Mouse (Mus musculus) forebrain, embryonic 16.5 days (tissue): ENCODE data around the gene Tcf15. TPM values are rescaled to one million over a fixed set of nuclear protein-coding genes. Genes with fewer than 3 reads are reported as not detected.

Experiments
- ATAC-seq: fragments of 200-750 bp; cut with Nextera tagmentation; 2 replicates; pipeline ENCODE4 v1.8.0; 2017; ENCODE audit warnings: mild to moderate bottlenecking, moderate library complexity
- H3K27ac ChIP-seq: fragments of 300-500 bp; sonication (generic); 2 replicates; pipeline ENCODE4 v1.5.1; 2014; ENCODE audit warnings: low read length, control low read depth
- H3K27me3 ChIP-seq: fragments of 300-500 bp; sonication (generic); replicated peaks from 2 replicates; pipeline ENCODE4 v1.6.1; 2014; ENCODE audit warnings: low read length; ENCODE audit not compliant: control insufficient read depth, insufficient read depth
- H3K36me3 ChIP-seq: fragments of 300-500 bp; sonication (generic); 2 replicates; pipeline ENCODE4 v1.6.1; 2014; ENCODE audit not compliant: control insufficient read depth, insufficient read depth
- H3K4me1 ChIP-seq: fragments of 300-500 bp; sonication (generic); replicated peaks from 2 replicates; pipeline ENCODE4 v1.6.1; 2014; ENCODE audit warnings: low read length; ENCODE audit not compliant: control insufficient read depth, insufficient read depth
- H3K4me2 ChIP-seq: fragments of 300-500 bp; sonication (generic); 2 replicates; pipeline ENCODE4 v1.6.1; 2014; ENCODE audit warnings: mild to moderate bottlenecking, low read length, control low read depth
- H3K4me3 ChIP-seq: fragments of 300-500 bp; sonication (generic); replicated peaks from 2 replicates; pipeline ENCODE4 v1.5.1; 2014; ENCODE audit warnings: mild to moderate bottlenecking, low read length, control low read depth
- H3K9ac ChIP-seq: fragments of 300-500 bp; sonication (generic); replicated peaks from 2 replicates; pipeline ENCODE4 v1.6.1; 2014; ENCODE audit warnings: low read depth, low read length, control low read depth
- H3K9me3 ChIP-seq: fragments of 300-500 bp; sonication (generic); 2 replicates; pipeline ENCODE4 v1.6.1; 2016; ENCODE audit warnings: low read length; ENCODE audit not compliant: control insufficient read depth
- WGBS: fragments of 180-500 bp; shearing (Covaris S2); extraction: QIAGEN DNeasy Blood & Tissue Kit; methylation state at CpG from one replicate; pipeline ENCODE4 v1.1.7; 2014; 5-methylcytosine and 5-hydroxymethylcytosine counted together
- polyA plus RNA-seq: library from polyadenylated mRNA; unstranded; fragments of >200 nt; fragmentation: Nextera tagmentation; extraction: Ambion mirVana; gene quantifications from 2 replicates; pipeline ENCODE4 v1.2.1, GENCODE M21; 2015

Tcf15 gene
- polyA plus RNA-seq, 1 experiment from 2014 or later: 1.5 TPM

DNA sequence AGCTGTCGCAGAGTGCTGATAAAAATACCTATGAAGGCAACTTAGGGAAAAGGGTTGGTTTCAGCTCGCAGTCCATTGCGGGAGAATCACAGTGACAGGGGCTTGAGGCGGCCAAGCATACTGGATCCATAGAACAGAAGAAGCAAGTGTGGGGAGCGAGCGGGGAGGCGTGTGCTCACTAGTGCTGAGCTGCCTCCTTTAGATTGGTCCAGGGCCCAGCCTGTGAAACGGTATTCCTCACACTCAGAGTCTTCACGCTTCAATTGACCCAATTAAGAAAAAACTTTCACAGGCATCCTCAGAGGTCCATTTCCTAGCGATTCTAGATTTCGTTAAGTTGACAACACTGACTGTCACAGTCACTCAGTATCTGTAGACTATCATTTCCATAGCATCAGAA, 2.4 kb upstream of the Tcf15 start:
- H3K27me3 ChIP-seq: peaks cover 28% of the 10 kb centered on the region
- ATAC-seq: no peak
- no peaks in the 10 kb centered on the region for H3K36me3 ChIP-seq
- H3K9me3 ChIP-seq: no peaks in the 10 kb centered on the region
- no peak overlapping the region for H3K27ac ChIP-seq
- H3K4me1 ChIP-seq: peaks cover 35% of the 10 kb centered on the region
- H3K4me2 ChIP-seq: no peak overlapping the region
- WGBS: 20% methylated on average over 11 of the region's 11 CpGs
- no peak overlapping the region for H3K9ac ChIP-seq
- no peak overlapping the region for H3K4me3 ChIP-seq

DNA sequence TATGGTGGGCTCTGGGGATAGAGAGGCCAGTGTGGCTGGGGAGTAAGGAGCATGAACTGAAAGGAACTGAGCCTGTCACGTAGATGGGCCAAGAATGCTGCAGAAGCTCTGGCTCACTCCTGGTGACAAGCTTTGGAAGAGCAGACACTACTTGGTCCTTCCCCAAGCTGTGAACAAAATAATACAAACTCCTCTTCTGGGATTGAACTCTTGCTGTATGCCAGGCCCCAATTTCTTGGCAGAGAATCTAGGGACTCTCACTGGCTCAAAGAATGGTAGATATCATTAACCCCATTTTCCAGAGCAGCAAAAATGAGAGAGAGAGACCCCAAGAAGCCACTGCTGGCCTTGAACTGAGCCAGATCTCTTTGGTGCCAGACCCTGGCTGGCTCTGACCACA, 1.9 kb upstream of the Tcf15 start:
- H3K4me1 ChIP-seq: peaks cover 35% of the 10 kb centered on the region
- H3K27me3 ChIP-seq: peaks cover 28% of the 10 kb centered on the region
- no peaks in the 10 kb centered on the region for H3K9me3 ChIP-seq
- no peak overlapping the region for H3K27ac ChIP-seq
- peak overlapping the region; percentile 30; the same call in 1 of the 2 replicates for H3K9ac ChIP-seq
- 20% methylated on average over 1 of the region's 1 CpGs for WGBS
- peak overlapping the region; percentile 28; the same call in 1 of the 2 replicates for H3K4me3 ChIP-seq
- H3K36me3 ChIP-seq: no peaks in the 10 kb centered on the region
- no peak for ATAC-seq
- H3K4me2 ChIP-seq: peak overlapping the region; percentile 49

DNA sequence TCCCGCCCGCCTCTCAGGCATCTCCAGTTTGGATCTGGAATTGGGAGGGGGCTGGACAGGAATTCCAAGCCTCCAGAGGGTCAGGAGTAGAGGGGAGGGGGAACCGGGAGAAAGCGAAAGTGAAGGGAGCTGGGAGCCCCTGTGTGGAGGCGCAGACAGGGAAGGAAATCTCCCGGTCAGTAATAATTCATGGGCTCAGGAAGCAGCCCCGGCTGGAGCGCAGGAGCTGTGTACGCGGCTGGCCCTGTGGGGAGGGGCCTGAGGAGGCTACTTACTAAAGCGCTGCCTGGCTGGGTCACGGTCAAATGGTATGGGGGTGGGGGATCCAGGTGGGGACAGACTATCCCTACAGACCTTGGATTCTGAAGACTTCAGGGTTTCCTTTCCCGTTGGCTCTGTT, 1.3 kb upstream of the Tcf15 start:
- Histone ChIP-seq H3K4me2 (peak overlapping the region; percentile 49), H3K9ac (peak overlapping the region; percentile 30), H3K9me3 (no peaks in the 10 kb centered on the region), H3K27ac (no peak overlapping the region), H3K27me3 (peaks cover 28% of the 10 kb centered on the region), H3K4me3 (peak overlapping the region; percentile 28), H3K4me1 (peaks cover 35% of the 10 kb centered on the region), H3K36me3 (no peaks in the 10 kb centered on the region)
- no peak for ATAC-seq
- 0% methylated on average over 13 of the region's 13 CpGs for whole genome bisulfite sequencing

DNA sequence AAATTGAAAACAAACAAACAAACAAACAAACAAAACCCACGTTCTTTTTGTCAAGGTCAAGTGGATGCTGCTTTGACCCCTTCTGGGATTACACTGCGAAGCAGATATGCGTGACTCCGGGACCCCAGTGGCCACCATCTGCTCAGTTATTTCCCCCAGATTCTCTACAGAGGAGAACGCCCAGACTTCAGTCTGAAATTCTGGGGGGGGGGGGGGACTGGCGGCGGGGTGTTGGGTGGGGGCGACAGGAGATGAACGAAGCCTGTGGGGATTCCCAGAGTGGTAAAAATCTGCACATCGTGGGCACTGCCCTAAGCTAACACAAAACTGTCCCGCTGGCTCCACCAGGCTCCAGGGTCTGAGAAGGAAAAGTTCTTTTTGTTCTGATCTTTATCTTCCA, 790 bp upstream of the Tcf15 start:
- Histone ChIP-seq H3K9me3 (no peaks in the 10 kb centered on the region), H3K4me3 (no peak overlapping the region), H3K36me3 (no peaks in the 10 kb centered on the region), H3K9ac (no peak overlapping the region), H3K4me2 (no peak overlapping the region), H3K27me3 (peaks cover 28% of the 10 kb centered on the region), H3K4me1 (peaks cover 35% of the 10 kb centered on the region), H3K27ac (no peak overlapping the region)
- WGBS: 4% methylated on average over 11 of the region's 11 CpGs
- ATAC-seq: no peak

DNA sequence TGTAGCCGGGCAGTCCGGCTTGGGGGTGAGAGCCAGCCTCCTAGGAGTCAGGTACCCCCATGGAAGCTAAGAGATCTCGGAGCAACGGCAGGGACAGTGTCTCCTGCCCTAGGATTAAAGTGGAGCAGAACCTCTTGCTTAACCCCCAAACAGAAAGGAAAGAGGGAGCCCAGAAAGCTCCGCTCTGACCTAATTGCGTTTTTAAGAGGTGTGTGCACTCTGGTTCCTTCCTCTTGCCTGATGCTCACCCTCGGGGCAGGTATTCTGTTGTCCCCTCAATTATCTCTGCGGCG, 743 bp downstream of the Tcf15 start:
- Histone ChIP-seq H3K4me3 (peak overlapping the region; percentile 50), H3K9ac (peak overlapping the region; percentile 47), H3K27ac (no peak overlapping the region), H3K36me3 (no peaks in the 10 kb centered on the region), H3K27me3 (peaks cover 28% of the 10 kb centered on the region), H3K4me2 (peak overlapping the region; percentile 73), H3K9me3 (no peaks in the 10 kb centered on the region), H3K4me1 (peaks cover 31% of the 10 kb centered on the region)
- 21% methylated on average over 9 of the region's 9 CpGs for WGBS
- no peak for ATAC-seq

DNA sequence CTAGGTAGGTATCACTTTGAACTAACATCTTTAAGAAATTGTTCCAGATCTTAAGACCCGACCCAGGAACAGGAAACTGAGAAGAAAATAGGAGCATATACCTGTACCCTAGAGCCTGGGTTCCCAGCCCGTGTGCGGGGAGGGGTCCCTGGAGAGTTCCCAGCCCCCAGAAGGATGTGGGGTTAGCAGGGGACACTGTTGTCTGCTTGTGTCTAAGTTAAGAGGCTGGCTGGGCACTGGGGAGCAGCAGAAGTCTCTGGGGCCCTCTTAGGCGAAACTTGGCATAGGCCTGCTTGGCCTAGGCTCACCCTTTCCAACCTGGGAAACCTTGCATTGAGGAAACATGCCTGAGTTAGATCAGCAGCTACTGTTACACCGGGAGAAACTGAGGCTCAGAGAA, 1.1 kb downstream of the Tcf15 start:
- 69% methylated on average over 5 of the region's 5 CpGs for WGBS
- Histone ChIP-seq H3K4me3 (no peak overlapping the region; the same call in 1 of the 2 replicates), H3K4me2 (no peak overlapping the region)

DNA sequence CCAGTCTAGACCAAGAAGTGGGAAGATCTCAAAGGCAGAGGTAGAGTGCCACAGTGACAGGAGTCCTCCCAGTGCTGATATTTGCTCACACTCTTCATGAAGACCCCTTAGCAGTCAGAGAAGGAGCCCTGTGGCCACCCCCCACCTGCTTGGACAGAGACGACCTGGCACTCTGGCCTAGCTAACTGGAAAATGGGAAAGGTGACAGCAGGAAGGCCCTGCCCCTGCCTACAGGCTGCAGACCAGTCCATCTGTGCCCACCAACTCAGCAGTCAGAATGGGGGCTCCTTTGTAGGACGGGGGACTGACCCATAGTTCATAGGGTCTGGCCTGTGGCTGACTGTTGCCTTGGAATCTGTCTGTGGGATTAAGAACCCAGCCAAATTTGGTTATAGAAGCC, 2.4 kb downstream of the Tcf15 start:
- H3K27me3 ChIP-seq: peaks cover 28% of the 10 kb centered on the region
- H3K4me3 ChIP-seq: no peak overlapping the region
- H3K4me1 ChIP-seq: peaks cover 28% of the 10 kb centered on the region
- H3K36me3 ChIP-seq: no peaks in the 10 kb centered on the region
- 74% methylated on average over 2 of the region's 2 CpGs for WGBS
- no peak overlapping the region for H3K9ac ChIP-seq
- H3K9me3 ChIP-seq: no peaks in the 10 kb centered on the region
- no peak overlapping the region for H3K4me2 ChIP-seq
- no peak overlapping the region for H3K27ac ChIP-seq
- ATAC-seq: no peak

More for the DNA sequence above, 1.1 kb downstream of the Tcf15 start:
- Histone ChIP-seq H3K36me3 (no peaks in the 10 kb centered on the region), H3K9ac (no peak overlapping the region), H3K9me3 (no peaks in the 10 kb centered on the region), H3K27ac (no peak overlapping the region), H3K4me1 (peaks cover 28% of the 10 kb centered on the region), H3K27me3 (peaks cover 28% of the 10 kb centered on the region)
- ATAC-seq: no peak

DNA sequence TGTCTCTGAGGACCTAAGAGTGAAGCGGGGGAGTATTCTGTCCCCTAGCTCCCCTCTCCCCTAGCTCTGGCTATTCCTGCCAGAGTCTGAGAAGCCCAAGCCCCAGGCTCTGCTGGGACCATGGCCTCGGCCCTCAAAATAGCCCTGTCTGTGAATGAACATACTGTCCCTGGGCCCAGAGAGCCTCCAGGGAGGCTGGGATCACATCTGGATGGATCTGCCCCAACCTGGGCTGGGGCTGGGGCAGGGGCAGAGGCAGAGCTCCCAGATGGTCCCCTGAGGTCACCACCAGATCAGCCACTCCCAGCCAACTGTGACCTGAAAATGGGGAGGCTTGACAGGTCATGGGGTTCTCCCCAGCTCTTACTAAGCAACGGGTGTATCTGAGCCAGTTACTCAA, 3.7 kb downstream of the Tcf15 start:
- WGBS: 74% methylated on average over 3 of the region's 3 CpGs
- no peaks in the 10 kb centered on the region for H3K9me3 ChIP-seq
- no peak overlapping the region for H3K4me3 ChIP-seq
- peaks cover 28% of the 10 kb centered on the region for H3K27me3 ChIP-seq
- no peak for ATAC-seq
- no peaks in the 10 kb centered on the region for H3K36me3 ChIP-seq
- peaks cover 18% of the 10 kb centered on the region for H3K4me1 ChIP-seq
- H3K27ac ChIP-seq: no peak overlapping the region
- no peak overlapping the region for H3K9ac ChIP-seq
- no peak overlapping the region for H3K4me2 ChIP-seq

DNA sequence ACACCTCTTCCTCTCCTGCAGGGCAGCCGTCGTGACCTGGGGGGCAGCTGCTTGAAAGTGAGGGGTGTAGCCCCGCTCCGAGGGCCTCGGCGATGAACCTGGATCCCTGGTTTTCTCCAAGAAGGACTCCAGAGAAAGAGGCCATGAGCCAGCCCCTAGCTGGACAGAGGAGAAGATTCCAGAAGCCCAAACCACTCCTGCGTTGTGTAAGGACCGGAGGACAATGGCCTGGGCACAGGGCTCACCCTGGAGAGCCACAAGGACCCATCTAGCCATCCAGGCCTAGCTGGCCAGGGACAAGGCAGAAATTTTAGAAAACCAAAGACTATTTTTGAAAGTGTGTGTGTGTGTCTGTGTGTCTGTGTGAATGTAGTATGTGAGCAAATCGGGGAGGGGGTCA, 5.3 kb downstream of the Tcf15 start:
- no peak overlapping the region for H3K4me2 ChIP-seq
- peaks cover 5% of the 10 kb centered on the region for H3K4me1 ChIP-seq
- WGBS: 88% methylated on average over 9 of the region's 9 CpGs
- no peaks in the 10 kb centered on the region for H3K9me3 ChIP-seq
- H3K36me3 ChIP-seq: no peaks in the 10 kb centered on the region
- no peak overlapping the region for H3K9ac ChIP-seq
- H3K27ac ChIP-seq: no peak overlapping the region
- no peak for ATAC-seq
- H3K27me3 ChIP-seq: peaks cover 19% of the 10 kb centered on the region
- no peak overlapping the region for H3K4me3 ChIP-seq

DNA sequence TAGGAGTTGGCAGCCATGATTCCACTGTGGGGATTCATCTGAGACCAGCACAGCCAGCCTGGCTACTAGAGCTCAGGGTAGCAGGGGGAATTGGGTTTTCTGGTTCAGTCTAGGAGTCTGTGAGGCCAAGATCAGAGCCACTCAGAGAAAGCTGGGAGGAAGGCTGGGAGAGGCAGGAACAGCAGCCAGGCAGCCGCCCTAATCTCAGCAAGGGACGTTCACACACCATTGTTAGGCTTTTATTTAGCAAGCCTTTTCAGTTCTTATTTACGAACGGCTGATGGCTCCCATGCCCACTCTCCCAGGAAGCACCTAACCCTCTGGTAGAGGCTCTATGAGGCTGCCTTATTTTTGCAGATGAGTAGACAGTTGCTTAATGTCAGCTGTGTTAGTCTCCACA, 6.5 kb downstream of the Tcf15 start:
- no peaks in the 10 kb centered on the region for H3K9me3 ChIP-seq
- H3K4me1 ChIP-seq: no peaks in the 10 kb centered on the region
- H3K27me3 ChIP-seq: peaks cover 7% of the 10 kb centered on the region
- no peak for ATAC-seq
- WGBS: 4% methylated on average over 4 of the region's 4 CpGs
- H3K9ac ChIP-seq: no peak overlapping the region
- no peaks in the 10 kb centered on the region for H3K36me3 ChIP-seq
- H3K27ac ChIP-seq: no peak overlapping the region
- no peak overlapping the region for H3K4me2 ChIP-seq
- no peak overlapping the region for H3K4me3 ChIP-seq
